Mouse (Mus musculus) liver, postnatal 0 days (tissue): ENCODE results near the gene 4930579F01Rik. TPM values are rescaled to one million over a fixed set of nuclear protein-coding genes. Genes with fewer than 3 reads are reported as not detected.

Experiments used
- ATAC-seq: fragments of 200-750 bp; cut with Nextera tagmentation; 2 replicates; pipeline ENCODE4 v1.8.0; 2017; ENCODE audit warnings: mild to moderate bottlenecking, moderate library complexity
- DNase-seq: peaks from one replicate; pipeline ENCODE4 v3.0.0-alpha.2; 2016
- H3K27ac ChIP-seq: fragments of 300-500 bp; sonication (generic); 2 replicates; pipeline ENCODE4 v1.5.1; 2014; ENCODE audit warnings: antibody characterized with exemption, moderate library complexity, mild to moderate bottlenecking, low read depth
- H3K27me3 ChIP-seq: fragments of 300-500 bp; sonication (generic); 2 replicates; pipeline ENCODE4 v1.6.1; 2014; ENCODE audit warnings: low read length, control low read depth, mixed read lengths; ENCODE audit not compliant: insufficient read depth
- H3K36me3 ChIP-seq: fragments of 300-500 bp; sonication (generic); replicated peaks from 2 replicates; pipeline ENCODE4 v1.6.1; 2014; ENCODE audit warnings: mild to moderate bottlenecking, control low read depth, low read length, moderate library complexity, mixed read lengths; ENCODE audit not compliant: insufficient read depth
- H3K4me1 ChIP-seq: fragments of 300-500 bp; sonication (generic); 2 replicates; pipeline ENCODE4 v1.6.1; 2014; ENCODE audit warnings: antibody characterized with exemption, mild to moderate bottlenecking, control low read depth; ENCODE audit not compliant: insufficient read depth
- H3K4me2 ChIP-seq: fragments of 300-500 bp; sonication (generic); 2 replicates; pipeline ENCODE4 v1.6.1; 2014; ENCODE audit warnings: low read depth, mild to moderate bottlenecking, low read length, moderate library complexity, mixed read lengths
- H3K4me3 ChIP-seq: fragments of 300-500 bp; sonication (generic); 2 replicates; pipeline ENCODE4 v1.5.1; 2014; ENCODE audit warnings: low read depth, low read length
- H3K9ac ChIP-seq: fragments of 300-500 bp; sonication (generic); replicated peaks from 2 replicates; pipeline ENCODE4 v1.6.1; 2014; ENCODE audit warnings: mild to moderate bottlenecking, moderate library complexity
- H3K9me3 ChIP-seq: fragments of 300-500 bp; sonication (generic); 2 replicates; pipeline ENCODE4 v1.6.1; 2016; ENCODE audit warnings: mild to moderate bottlenecking, control low read depth, low read length, mixed read lengths
- CTCF ChIP-seq: sonication (generic); IDR thresholded peaks from 2 replicates; pipeline ENCODE4 v1.5.1; 2016; ENCODE audit warnings: antibody characterized with exemption, low read depth
- EP300 ChIP-seq: IDR thresholded peaks from 2 replicates; pipeline ENCODE4 v1.6.1; 2016; ENCODE audit warnings: antibody characterized with exemption, low read depth, mild to moderate bottlenecking
- WGBS: fragments of 180-500 bp; shearing (Covaris S2); extraction: QIAGEN DNeasy Blood & Tissue Kit; methylation state at CpG from one replicate; pipeline ENCODE4 v1.1.7; 2014; ENCODE audit not compliant: insufficient replicate concordance; 5-methylcytosine and 5-hydroxymethylcytosine counted together
- polyA plus RNA-seq: library from polyadenylated mRNA; unstranded; fragments of >200 nt; fragmentation: Nextera tagmentation; extraction: Ambion mirVana; gene quantifications from 2 replicates; pipeline ENCODE4 v1.2.1, GENCODE M21; 2015

4930579F01Rik gene
- polyA plus RNA-seq, 1 experiment from 2014 or later: not detected

- Histone ChIP-seq H3K9ac (no peak overlapping the region), H3K9me3 (no peaks in the 10 kb centered on the region), H3K27ac (no peak overlapping the region), H3K4me3 (no peak overlapping the region), H3K4me2 (no peak overlapping the region), H3K36me3 (no peaks in the 10 kb centered on the region), H3K4me1 (no peaks in the 10 kb centered on the region), H3K27me3 (no peaks in the 10 kb centered on the region)
- TF ChIP-seq EP300 (no peak), CTCF (no peak)
- WGBS: 79% methylated on average over 14 of the region's 14 CpGs
- no peak for ATAC-seq
- no peak for DNase-seq
Observed at GRCm38 (mm10) chr3:138197093-138197492, 3.5 kb upstream of the 4930579F01Rik start.

DNA sequence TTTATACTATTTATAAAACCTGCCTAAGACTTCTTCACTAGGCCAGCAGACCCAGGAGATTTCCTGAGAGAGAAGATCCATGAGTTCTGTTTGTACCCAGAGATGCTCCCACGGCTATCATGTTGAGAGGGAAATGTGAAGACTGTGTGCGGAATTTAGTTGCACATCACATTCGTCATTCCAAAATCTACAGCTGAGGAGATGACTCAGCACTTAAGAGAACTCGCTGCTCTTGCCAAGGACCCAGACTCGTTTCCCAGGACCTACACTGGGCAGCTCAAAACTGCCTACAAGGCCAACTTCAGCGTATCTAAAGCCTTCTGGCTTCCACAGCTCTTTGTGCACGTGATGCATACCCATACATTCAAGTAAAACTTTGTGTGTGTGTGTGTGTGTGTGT, 1.4 kb downstream of the 4930579F01Rik start:
- 71% methylated on average over 7 of the region's 7 CpGs for WGBS

GRCm38 (mm10) chr3:138185995-138186930, 7.4 kb downstream of the 4930579F01Rik start:
- Histone ChIP-seq H3K4me2 (no peak overlapping the region), H3K36me3 (no peaks in the 10 kb centered on the region), H3K4me1 (no peaks in the 10 kb centered on the region), H3K27me3 (no peaks in the 10 kb centered on the region), H3K4me3 (no peak overlapping the region), H3K27ac (no peak overlapping the region), H3K9me3 (no peaks in the 10 kb centered on the region), H3K9ac (no peak overlapping the region)
- WGBS: 86% methylated on average over 26 of the region's 26 CpGs
- DNase-seq (no peak), ATAC-seq (no peak)
- TF ChIP-seq CTCF: no peak
- no peak for TF ChIP-seq EP300

More for the DNA sequence above, 1.4 kb downstream of the 4930579F01Rik start:
- Histone ChIP-seq H3K36me3 (no peaks in the 10 kb centered on the region), H3K4me1 (no peaks in the 10 kb centered on the region), H3K4me2 (no peak overlapping the region), H3K9ac (no peak overlapping the region), H3K27ac (no peak overlapping the region), H3K27me3 (no peaks in the 10 kb centered on the region), H3K4me3 (no peak overlapping the region), H3K9me3 (no peaks in the 10 kb centered on the region)
- DNase-seq (no peak), ATAC-seq (no peak)
- TF ChIP-seq EP300 (no peak), CTCF (no peak)

GRCm38 (mm10) chr3:138185290-138185689, 8.3 kb downstream of the 4930579F01Rik start:
- H3K27me3 ChIP-seq: no peaks in the 10 kb centered on the region
- no peaks in the 10 kb centered on the region for H3K4me1 ChIP-seq
- H3K27ac ChIP-seq: no peak overlapping the region
- no peak for TF ChIP-seq CTCF
- no peak for TF ChIP-seq EP300
- no peaks in the 10 kb centered on the region for H3K9me3 ChIP-seq
- H3K4me2 ChIP-seq: no peak overlapping the region
- DNase-seq: no peak
- H3K9ac ChIP-seq: no peak overlapping the region
- no peaks in the 10 kb centered on the region for H3K36me3 ChIP-seq
- no peak overlapping the region for H3K4me3 ChIP-seq
- no peak for ATAC-seq
- 65% methylated on average over 4 of the region's 4 CpGs for WGBS

GRCm38 (mm10) chr3:138183371-138183770, 10.3 kb downstream of the 4930579F01Rik start:
- H3K4me1 ChIP-seq: no peaks in the 10 kb centered on the region
- no peak for ATAC-seq
- no peak overlapping the region for H3K9ac ChIP-seq
- no peak overlapping the region for H3K4me3 ChIP-seq
- H3K27ac ChIP-seq: no peak overlapping the region
- TF ChIP-seq CTCF (no peak), EP300 (no peak)
- WGBS: 84% methylated on average over 7 of the region's 7 CpGs
- H3K27me3 ChIP-seq: no peaks in the 10 kb centered on the region
- H3K9me3 ChIP-seq: no peaks in the 10 kb centered on the region
- H3K4me2 ChIP-seq: no peak overlapping the region
- no peaks in the 10 kb centered on the region for H3K36me3 ChIP-seq
- no peak for DNase-seq

DNA sequence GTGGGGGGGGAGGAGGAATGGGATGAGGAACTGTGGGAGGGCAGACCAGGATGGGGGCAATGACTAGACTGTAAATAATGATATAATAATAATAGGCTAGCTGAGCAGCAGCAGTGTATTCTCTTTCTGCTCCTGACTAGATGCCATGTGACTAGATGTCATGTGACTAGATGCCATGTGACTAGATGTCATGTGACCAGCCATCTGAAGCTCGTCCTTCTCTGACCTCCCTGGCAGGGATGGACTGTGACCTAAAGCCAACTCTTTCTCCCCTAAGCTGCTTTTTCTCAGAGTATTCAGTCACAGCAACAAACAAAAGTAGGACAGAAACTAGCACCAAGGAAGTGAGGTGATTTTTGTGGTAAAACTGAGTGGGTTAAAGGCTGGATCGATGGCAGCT, 11.6 kb downstream of the 4930579F01Rik start:
- Histone ChIP-seq H3K4me2 (no peak overlapping the region), H3K36me3 (no peaks in the 10 kb centered on the region), H3K27ac (no peak overlapping the region), H3K4me1 (no peaks in the 10 kb centered on the region), H3K27me3 (no peaks in the 10 kb centered on the region), H3K9me3 (no peaks in the 10 kb centered on the region), H3K9ac (no peak overlapping the region), H3K4me3 (no peak overlapping the region)
- no peak for TF ChIP-seq CTCF
- no peak for TF ChIP-seq EP300
- DNase-seq: no peak
- ATAC-seq: no peak
- WGBS: 67% methylated on average over 2 of the region's 2 CpGs
